Mouse (Mus musculus): ENCODE measurements at regions not wholly inside any gene's neighbourhood (a gene's known extent, or its start where the extent isn't known, plus 50 kb on each side); places are given as distances from the start of the nearest gene placed in this dataset.

DNA sequence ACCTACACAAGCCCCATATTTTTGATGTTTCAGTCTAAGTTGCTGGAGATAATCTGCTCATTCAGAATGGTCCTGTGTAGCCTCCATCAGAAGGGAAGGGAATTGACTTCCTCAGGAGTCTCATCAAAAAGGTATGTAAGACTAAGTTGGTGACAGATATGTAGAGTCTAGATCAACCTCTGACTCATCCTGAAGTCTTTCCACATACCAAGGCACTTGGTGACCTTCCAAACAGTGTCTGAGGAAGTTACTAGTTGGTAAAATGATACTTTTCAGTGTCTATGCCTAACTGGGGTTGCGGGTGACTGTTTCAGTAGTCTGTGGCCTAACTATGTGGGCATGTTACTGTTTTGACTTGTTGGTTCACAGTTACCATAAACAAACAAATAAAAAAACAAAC, 133.0 kb upstream of the Plcb4 start:
- H3K4me3 ChIP-seq (ENCODE audit: low read depth, low read length), result no peak overlapping the region
- ATAC-seq (ENCODE audit: insufficient number of reproducible peaks, low FRiP score, low TSS enrichment, low read depth) (no peak), DNase-seq (ENCODE audit: low spot score) (no peak)
- no peak overlapping the region for H3K9ac ChIP-seq (ENCODE audit: low read length)
- no peak overlapping the region for H3K27ac ChIP-seq (replicated peaks; ENCODE audit: low read depth, low read length)
- no peaks in the 10 kb centered on the region for H3K4me1 ChIP-seq (ENCODE audit: control insufficient read depth, insufficient read depth, low read length)
- no peaks in the 10 kb centered on the region for H3K36me3 ChIP-seq (ENCODE audit: control insufficient read depth, insufficient read depth, low read length)
- WGBS, result 85% methylated on average over 1 of the region's 1 CpGs
- no peak overlapping the region for H3K4me2 ChIP-seq (ENCODE audit: low read depth, severe bottlenecking)
- H3K9me3 ChIP-seq (ENCODE audit: control insufficient read depth, low read length), result no peaks in the 10 kb centered on the region
- no peaks in the 10 kb centered on the region for H3K27me3 ChIP-seq (ENCODE audit: control insufficient read depth, insufficient read depth, low read length)

DNA sequence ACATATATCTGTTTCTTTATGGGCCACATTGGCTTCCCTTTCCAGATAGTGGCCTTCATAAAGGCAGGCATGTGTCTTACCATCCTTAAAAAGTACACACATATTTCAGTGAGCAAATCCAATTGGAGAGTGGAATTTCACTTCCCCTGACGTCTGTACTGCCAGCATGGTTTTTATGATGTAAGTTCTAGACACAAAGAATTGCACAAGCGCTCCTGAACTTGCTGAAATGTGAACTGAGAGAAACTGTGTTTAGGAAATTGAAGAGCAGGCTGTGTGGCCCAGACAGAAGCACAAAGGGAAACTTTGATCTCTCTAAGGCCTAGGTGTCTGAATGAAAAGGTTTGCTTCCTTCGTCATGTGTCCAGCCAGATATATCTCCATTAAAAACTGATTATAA, 129.2 kb upstream of the Plcb4 start:
- no peaks in the 10 kb centered on the region for H3K9me3 ChIP-seq (ENCODE audit: control insufficient read depth, low read length)
- H3K27ac ChIP-seq (replicated peaks; ENCODE audit: low read depth, low read length), result no peak overlapping the region
- DNase-seq (ENCODE audit: low spot score) (no peak), ATAC-seq (ENCODE audit: insufficient number of reproducible peaks, low FRiP score, low TSS enrichment, low read depth) (no peak)
- H3K4me1 ChIP-seq (ENCODE audit: control insufficient read depth, insufficient read depth, low read length), result no peaks in the 10 kb centered on the region
- no peaks in the 10 kb centered on the region for H3K36me3 ChIP-seq (ENCODE audit: control insufficient read depth, insufficient read depth, low read length)
- no peaks in the 10 kb centered on the region for H3K27me3 ChIP-seq (ENCODE audit: control insufficient read depth, insufficient read depth, low read length)
- H3K4me3 ChIP-seq (ENCODE audit: low read depth, low read length), result no peak overlapping the region
- WGBS, result 72% methylated on average over 3 of the region's 3 CpGs
- H3K9ac ChIP-seq (ENCODE audit: low read length), result no peak overlapping the region
- no peak overlapping the region for H3K4me2 ChIP-seq (ENCODE audit: low read depth, severe bottlenecking)

DNA sequence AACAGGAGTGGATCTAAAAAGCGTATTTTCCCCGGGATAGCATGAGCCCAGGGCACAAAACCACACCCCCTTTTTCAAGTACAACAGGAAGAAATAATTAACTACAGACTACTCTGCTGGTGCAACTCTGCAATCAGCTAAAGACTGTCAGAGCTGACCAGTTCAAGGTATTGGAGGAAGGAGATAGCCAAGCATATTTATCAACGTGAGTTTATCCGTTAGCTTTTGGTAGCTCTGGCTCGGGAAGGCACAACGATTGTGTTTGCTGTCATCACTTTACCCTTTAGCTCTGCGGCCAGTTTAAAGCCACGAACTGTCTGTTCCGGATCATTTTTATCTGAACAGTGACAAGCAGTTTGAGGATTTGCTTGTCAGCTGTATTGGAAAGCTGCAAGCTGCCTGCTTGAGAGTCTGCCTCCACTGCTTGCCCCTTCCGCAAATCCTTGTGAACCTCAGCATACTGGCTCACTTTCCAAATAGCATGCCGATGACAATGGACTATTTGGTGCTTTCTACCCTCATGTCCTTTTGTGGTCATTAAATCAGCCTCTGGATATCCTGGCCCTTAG, 122.4 kb upstream of the Plcb4 start:
- Histone ChIP-seq H3K27me3 (ENCODE audit: control insufficient read depth, insufficient read depth, low read length) (no peaks in the 10 kb centered on the region), H3K27ac (replicated peaks; ENCODE audit: low read depth, low read length) (no peak overlapping the region), H3K4me2 (ENCODE audit: low read depth, severe bottlenecking) (no peak overlapping the region), H3K9ac (ENCODE audit: low read length) (no peak overlapping the region), H3K4me1 (ENCODE audit: control insufficient read depth, insufficient read depth, low read length) (no peaks in the 10 kb centered on the region), H3K4me3 (ENCODE audit: low read depth, low read length) (no peak overlapping the region), H3K36me3 (ENCODE audit: control insufficient read depth, insufficient read depth, low read length) (no peaks in the 10 kb centered on the region), H3K9me3 (ENCODE audit: control insufficient read depth, low read length) (no peaks in the 10 kb centered on the region)
- no peak for ATAC-seq (ENCODE audit: insufficient number of reproducible peaks, low FRiP score, low TSS enrichment, low read depth)
- 59% methylated on average over 11 of the region's 11 CpGs for WGBS
- no peak for DNase-seq (ENCODE audit: low spot score)

DNA sequence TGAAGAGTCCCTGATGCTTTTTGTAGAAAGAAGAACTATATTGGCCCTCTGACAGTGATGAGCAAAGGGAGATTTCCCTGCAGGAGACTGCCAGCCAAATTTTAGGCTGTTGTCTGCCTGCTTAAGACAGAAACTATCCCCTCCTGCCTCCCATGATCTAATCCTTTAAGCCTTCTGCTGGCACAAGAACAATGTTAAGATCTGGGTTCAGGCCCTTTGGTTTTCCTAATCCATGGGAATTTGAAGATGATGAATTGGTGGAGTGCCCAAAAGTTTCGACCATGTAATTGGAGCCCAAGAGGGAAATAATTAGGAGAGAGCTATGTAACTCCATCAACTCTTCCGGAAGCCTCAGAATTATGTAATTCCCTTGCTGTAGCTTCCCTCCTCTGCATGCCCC, 120.8 kb upstream of the Plcb4 start:
- DNase-seq (ENCODE audit: low spot score), result no peak
- no peaks in the 10 kb centered on the region for H3K27me3 ChIP-seq (ENCODE audit: control insufficient read depth, insufficient read depth, low read length)
- 77% methylated on average over 2 of the region's 2 CpGs for WGBS
- H3K27ac ChIP-seq (replicated peaks; ENCODE audit: low read depth, low read length), result no peak overlapping the region
- H3K4me3 ChIP-seq (ENCODE audit: low read depth, low read length), result no peak overlapping the region
- no peak overlapping the region for H3K9ac ChIP-seq (ENCODE audit: low read length)
- no peaks in the 10 kb centered on the region for H3K4me1 ChIP-seq (ENCODE audit: control insufficient read depth, insufficient read depth, low read length)
- no peaks in the 10 kb centered on the region for H3K9me3 ChIP-seq (ENCODE audit: control insufficient read depth, low read length)
- ATAC-seq (ENCODE audit: insufficient number of reproducible peaks, low FRiP score, low TSS enrichment, low read depth), result no peak
- H3K36me3 ChIP-seq (ENCODE audit: control insufficient read depth, insufficient read depth, low read length), result no peaks in the 10 kb centered on the region
- no peak overlapping the region for H3K4me2 ChIP-seq (ENCODE audit: low read depth, severe bottlenecking)

DNA sequence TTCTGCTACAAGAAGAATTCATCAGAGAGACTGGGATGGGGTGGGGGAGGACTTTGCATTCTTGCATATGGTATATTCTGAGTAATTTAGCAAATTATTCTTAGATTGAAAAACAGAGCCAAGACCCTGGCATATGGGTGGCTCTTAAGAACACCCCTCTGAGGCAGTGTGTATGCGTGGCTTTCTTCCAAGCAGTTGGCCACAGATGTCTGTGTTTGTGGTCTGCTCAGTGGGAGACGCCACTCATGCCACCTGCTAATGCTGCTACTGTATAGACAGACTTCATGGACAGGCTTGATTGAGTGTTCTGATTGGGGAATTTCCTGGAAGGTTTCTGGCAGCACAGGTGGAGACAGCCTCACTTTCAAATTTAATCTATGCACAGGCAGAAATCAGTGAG, 117.8 kb upstream of the Plcb4 start:
- no peaks in the 10 kb centered on the region for H3K4me1 ChIP-seq (ENCODE audit: control insufficient read depth, insufficient read depth, low read length)
- H3K27me3 ChIP-seq (ENCODE audit: control insufficient read depth, insufficient read depth, low read length), result no peaks in the 10 kb centered on the region
- WGBS, result 75% methylated on average over 2 of the region's 2 CpGs

DNA sequence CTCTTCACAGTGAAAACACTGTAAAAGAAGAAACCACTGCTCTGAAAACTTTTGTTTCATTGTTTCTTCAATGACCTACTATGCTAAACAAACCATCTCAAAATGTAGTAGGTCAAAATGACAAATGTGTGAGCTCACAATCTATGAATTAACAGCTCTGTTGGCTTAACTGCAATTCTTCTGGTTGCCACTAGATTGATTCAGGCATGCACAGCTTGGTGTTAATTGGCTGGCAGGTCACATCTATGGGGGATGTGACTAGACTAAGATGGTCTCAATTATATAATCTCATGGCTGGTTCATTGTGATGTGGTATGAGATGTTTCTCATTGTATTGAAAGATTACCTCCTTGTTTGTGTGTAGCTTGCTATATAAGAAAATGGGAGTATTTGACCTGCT, 116.9 kb upstream of the Plcb4 start:
- Histone ChIP-seq H3K4me2 (ENCODE audit: low read depth, severe bottlenecking) (no peak overlapping the region), H3K9me3 (ENCODE audit: control insufficient read depth, low read length) (no peaks in the 10 kb centered on the region), H3K27me3 (ENCODE audit: control insufficient read depth, insufficient read depth, low read length) (no peaks in the 10 kb centered on the region), H3K36me3 (ENCODE audit: control insufficient read depth, insufficient read depth, low read length) (no peaks in the 10 kb centered on the region), H3K9ac (ENCODE audit: low read length) (no peak overlapping the region), H3K27ac (replicated peaks; ENCODE audit: low read depth, low read length) (no peak overlapping the region), H3K4me1 (ENCODE audit: control insufficient read depth, insufficient read depth, low read length) (no peaks in the 10 kb centered on the region), H3K4me3 (ENCODE audit: low read depth, low read length) (no peak overlapping the region)
- DNase-seq (ENCODE audit: low spot score), result no peak
- ATAC-seq (ENCODE audit: insufficient number of reproducible peaks, low FRiP score, low TSS enrichment, low read depth), result no peak

More for the DNA sequence above, 117.8 kb upstream of the Plcb4 start:
- Histone ChIP-seq H3K27ac (replicated peaks; ENCODE audit: low read depth, low read length) (no peak overlapping the region), H3K4me3 (ENCODE audit: low read depth, low read length) (no peak overlapping the region), H3K4me2 (ENCODE audit: low read depth, severe bottlenecking) (no peak overlapping the region), H3K9me3 (ENCODE audit: control insufficient read depth, low read length) (no peaks in the 10 kb centered on the region), H3K36me3 (ENCODE audit: control insufficient read depth, insufficient read depth, low read length) (no peaks in the 10 kb centered on the region), H3K9ac (ENCODE audit: low read length) (no peak overlapping the region)
- ATAC-seq (ENCODE audit: insufficient number of reproducible peaks, low FRiP score, low TSS enrichment, low read depth) (peak; percentile 35; the same call in 1 of the 2 replicates), DNase-seq (ENCODE audit: low spot score) (no peak)

DNA sequence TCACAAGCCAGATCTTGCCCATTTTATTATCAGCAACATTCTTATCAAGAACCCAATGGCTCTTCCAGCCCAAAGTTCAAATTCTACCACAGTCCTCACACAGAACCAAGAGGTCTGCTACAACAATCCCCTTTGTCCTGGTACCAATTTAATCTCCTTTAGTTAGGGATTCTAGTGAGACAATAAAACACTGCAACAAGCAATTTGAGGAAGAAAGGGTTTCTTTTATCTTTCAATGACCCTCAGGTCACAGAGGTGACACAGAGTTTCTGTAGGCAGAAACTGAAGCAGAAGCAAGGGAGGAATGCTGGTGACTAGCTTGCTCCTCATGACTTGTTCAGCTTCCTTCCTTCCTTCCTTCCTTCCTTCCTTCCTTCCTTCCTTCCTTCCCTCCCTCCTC, 113.9 kb upstream of the Plcb4 start:
- ATAC-seq (ENCODE audit: insufficient number of reproducible peaks, low FRiP score, low TSS enrichment, low read depth), result no peak
- Histone ChIP-seq H3K36me3 (ENCODE audit: control insufficient read depth, insufficient read depth, low read length) (no peaks in the 10 kb centered on the region), H3K27me3 (ENCODE audit: control insufficient read depth, insufficient read depth, low read length) (no peaks in the 10 kb centered on the region), H3K4me3 (ENCODE audit: low read depth, low read length) (no peak overlapping the region), H3K9ac (ENCODE audit: low read length) (no peak overlapping the region), H3K27ac (replicated peaks; ENCODE audit: low read depth, low read length) (no peak overlapping the region), H3K4me1 (ENCODE audit: control insufficient read depth, insufficient read depth, low read length) (no peaks in the 10 kb centered on the region), H3K9me3 (ENCODE audit: control insufficient read depth, low read length) (no peaks in the 10 kb centered on the region), H3K4me2 (ENCODE audit: low read depth, severe bottlenecking) (no peak overlapping the region)
- DNase-seq (ENCODE audit: low spot score), result no peak

DNA sequence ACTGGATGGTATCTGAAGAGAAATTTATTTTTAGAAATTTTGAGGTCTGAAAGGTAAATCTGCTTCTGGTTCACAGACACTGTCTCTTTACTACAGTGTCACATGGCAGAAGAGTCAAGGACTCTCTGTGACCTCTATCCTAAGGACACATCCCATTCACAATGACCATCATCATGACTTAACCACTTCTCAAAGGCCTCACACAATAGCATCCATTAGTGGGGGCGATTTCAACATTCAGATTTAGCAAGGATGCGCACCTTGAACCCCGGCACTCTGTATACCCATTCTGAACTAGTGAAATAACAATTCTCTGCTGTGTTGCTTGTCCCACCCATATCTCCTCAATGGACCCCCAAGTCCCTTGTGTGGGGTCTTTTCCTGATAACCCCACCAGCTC, 110.8 kb upstream of the Plcb4 start:
- DNase-seq (ENCODE audit: low spot score), result no peak
- no peaks in the 10 kb centered on the region for H3K27me3 ChIP-seq (ENCODE audit: control insufficient read depth, insufficient read depth, low read length)
- 87% methylated on average over 3 of the region's 3 CpGs for WGBS

DNA sequence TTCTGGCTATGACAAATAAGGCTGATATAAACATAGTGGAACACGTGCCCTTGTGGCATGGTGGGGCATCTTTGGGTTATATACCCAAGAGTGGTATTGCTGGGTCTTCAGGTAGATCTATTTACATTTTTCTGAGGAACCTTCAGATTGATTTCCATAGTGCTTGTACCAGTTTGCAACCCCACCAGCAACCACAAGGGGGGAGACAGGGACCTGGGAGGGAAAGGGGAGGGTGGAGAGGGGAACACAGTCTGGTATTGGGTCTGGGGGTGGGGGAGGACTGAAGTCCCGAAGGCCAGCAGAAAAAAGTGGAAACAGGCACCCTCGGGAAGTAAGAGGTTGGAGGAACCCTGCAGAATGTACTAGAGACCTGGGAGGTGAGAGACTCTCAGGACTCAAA, 105.8 kb upstream of the Plcb4 start:
- WGBS, result 55% methylated on average over 3 of the region's 3 CpGs
- Histone ChIP-seq H3K4me3 (ENCODE audit: low read depth, low read length) (no peak overlapping the region), H3K36me3 (ENCODE audit: control insufficient read depth, insufficient read depth, low read length) (no peaks in the 10 kb centered on the region), H3K4me2 (ENCODE audit: low read depth, severe bottlenecking) (no peak overlapping the region), H3K27ac (replicated peaks; ENCODE audit: low read depth, low read length) (no peak overlapping the region), H3K9ac (ENCODE audit: low read length) (no peak overlapping the region), H3K27me3 (ENCODE audit: control insufficient read depth, insufficient read depth, low read length) (no peaks in the 10 kb centered on the region), H3K4me1 (ENCODE audit: control insufficient read depth, insufficient read depth, low read length) (no peaks in the 10 kb centered on the region), H3K9me3 (ENCODE audit: control insufficient read depth, low read length) (no peaks in the 10 kb centered on the region)
- ATAC-seq (ENCODE audit: insufficient number of reproducible peaks, low FRiP score, low TSS enrichment, low read depth) (no peak), DNase-seq (ENCODE audit: low spot score) (no peak)

More for the DNA sequence above, 110.8 kb upstream of the Plcb4 start:
- no peak for ATAC-seq (ENCODE audit: insufficient number of reproducible peaks, low FRiP score, low TSS enrichment, low read depth)
- H3K9me3 ChIP-seq (ENCODE audit: control insufficient read depth, low read length), result no peaks in the 10 kb centered on the region
- H3K4me2 ChIP-seq (ENCODE audit: low read depth, severe bottlenecking), result no peak overlapping the region
- H3K4me3 ChIP-seq (ENCODE audit: low read depth, low read length), result no peak overlapping the region
- no peaks in the 10 kb centered on the region for H3K36me3 ChIP-seq (ENCODE audit: control insufficient read depth, insufficient read depth, low read length)
- no peak overlapping the region for H3K9ac ChIP-seq (ENCODE audit: low read length)
- H3K27ac ChIP-seq (replicated peaks; ENCODE audit: low read depth, low read length), result no peak overlapping the region
- H3K4me1 ChIP-seq (ENCODE audit: control insufficient read depth, insufficient read depth, low read length), result no peaks in the 10 kb centered on the region
